9 mouse cellular contexts compared by ENCODE assay signal in genomic region chr6:147145277-147145676, GRCm38 (mm10). TPM values are rescaled to one million over a fixed set of nuclear protein-coding genes. Genes with fewer than 3 reads are reported as not detected.
DNase-seq lines count a peak whose midpoint lies in the region; ATAC-seq and TF ChIP-seq lines count a peak whose summit lies in the region.
"Had no signal": no experiment of that assay in that cellular context is flagged by ENCODE, and none has a peak within 500 bp of the region (broad histone marks: within the 10 kb centered on the region; RNA-seq: fewer than 3 reads in every experiment).

No protein-coding gene starts in this region.

- TF ChIP-seq CTCF in thymus, adult 2 months (IDR thresholded peaks at IDR 0.05; ENCODE audit: borderline replicate concordance, control insufficient read depth, extremely low read depth, insufficient read depth, low read length, poor library complexity) = 0 out of 2 replicates have a peak, but pooled peaks have one; percentile 15
- TF ChIP-seq CTCF in stomach, postnatal 0 days (IDR thresholded peaks at IDR 0.05; ENCODE audit: low read depth) = 0 out of 2 replicates have a peak, but pooled peaks have one; percentile 19

- TF ChIP-seq EP300 in stomach, postnatal 0 days (optimal IDR thresholded peaks at IDR 0.05) = no peak

- no peaks in the 10 kb centered on the region for H3K36me3 ChIP-seq in thymus, adult 2 months (ENCODE audit: control insufficient read depth, insufficient read depth, low read length)
- no peaks in the 10 kb centered on the region for H3K36me3 ChIP-seq in embryonic facial prominence, embryonic 12.5 days
- no peaks in the 10 kb centered on the region for H3K36me3 ChIP-seq in heart, embryonic 15.5 days
- no peaks in the 10 kb centered on the region for H3K36me3 ChIP-seq in stomach, postnatal 0 days (ENCODE audit: control insufficient read depth, insufficient read depth, low read length)

- H3K9ac ChIP-seq in embryonic facial prominence, embryonic 12.5 days = no peak overlapping the region
- no peak overlapping the region for H3K9ac ChIP-seq in heart, embryonic 15.5 days
- H3K9ac ChIP-seq in stomach, postnatal 0 days (ENCODE audit: low read length) = no peak overlapping the region

- H3K9me3 ChIP-seq in embryonic facial prominence, embryonic 12.5 days = no peaks in the 10 kb centered on the region
- H3K9me3 ChIP-seq in heart, embryonic 15.5 days (replicated peaks) = no peaks in the 10 kb centered on the region
- H3K9me3 ChIP-seq in stomach, postnatal 0 days (ENCODE audit: control insufficient read depth, low read length) = no peaks in the 10 kb centered on the region

- no peak for DNase-seq in thymus, adult 2 months
- DNase-seq in thymus, adult 18-20 months = no peak
- DNase-seq in layer of hippocampus, postnatal 14 days (ENCODE audit: low spot score in 2 of 2) = peak; percentile 50 to 78
- peak; percentile 73 to 90 for DNase-seq in lung, postnatal 4 days
- peak; percentile 43 for DNase-seq in stomach, postnatal 0 days (ENCODE audit: low spot score)

- peak; percentile 74; the same call in 1 of the 2 replicates for ATAC-seq in embryonic facial prominence, embryonic 12.5 days (ENCODE audit: insufficient number of reproducible peaks, insufficient read depth, low FRiP score, low TSS enrichment)
- peak; percentile 97 for ATAC-seq in heart, embryonic 15.5 days (replicated peaks; ENCODE audit: insufficient number of reproducible peaks, insufficient read depth, low FRiP score, low read depth)
- peak; percentile 68 for ATAC-seq in stomach, postnatal 0 days (ENCODE audit: low FRiP score, low TSS enrichment)
- ATAC-seq in erythroblast, adult 5-6 weeks (replicated peaks; ENCODE audit: low FRiP score, poor library complexity, severe bottlenecking) = no peak

- no peak overlapping the region for H3K27ac ChIP-seq in thymus, adult 2 months (ENCODE audit: control insufficient read depth, insufficient read depth, low read length)
- no peak overlapping the region for H3K27ac ChIP-seq in embryonic facial prominence, embryonic 12.5 days
- peak overlapping the region; percentile 63 for H3K27ac ChIP-seq in heart, embryonic 15.5 days
- no peak overlapping the region for H3K27ac ChIP-seq in stomach, postnatal 0 days (replicated peaks)

- no peaks in the 10 kb centered on the region for H3K4me1 ChIP-seq in thymus, adult 2 months (replicated peaks; ENCODE audit: control insufficient read depth, insufficient read depth, low read length)
- peaks cover 7% of the 10 kb centered on the region for H3K4me1 ChIP-seq in embryonic facial prominence, embryonic 12.5 days
- H3K4me1 ChIP-seq in heart, embryonic 15.5 days (replicated peaks) = peaks cover 19% of the 10 kb centered on the region
- no peaks in the 10 kb centered on the region for H3K4me1 ChIP-seq in stomach, postnatal 0 days (replicated peaks; ENCODE audit: control insufficient read depth, insufficient read depth)

- H3K4me2 ChIP-seq in embryonic facial prominence, embryonic 12.5 days (replicated peaks) = no peak overlapping the region
- peak overlapping the region; percentile 16; the same call in 1 of the 2 replicates for H3K4me2 ChIP-seq in heart, embryonic 15.5 days
- no peak overlapping the region for H3K4me2 ChIP-seq in stomach, postnatal 0 days (replicated peaks; ENCODE audit: low read depth)

- no peak for TF ChIP-seq POLR2A in thymus, adult 2 months (IDR thresholded peaks at IDR 0.05; ENCODE audit: control insufficient read depth, extremely low read depth, insufficient read depth, low read length, poor library complexity)

- WGBS in thymus, adult 2 months = 52% methylated on average over 2 of the region's 2 CpGs
- WGBS in embryonic facial prominence, embryonic 12.5 days = 19% methylated on average over 2 of the region's 2 CpGs
- 16% methylated on average over 2 of the region's 2 CpGs for whole genome bisulfite sequencing in heart, embryonic 15.5 days
- WGBS in stomach, postnatal 0 days = 28% methylated on average over 2 of the region's 2 CpGs

- H3K4me3 ChIP-seq in thymus, adult 2 months (ENCODE audit: control insufficient read depth, insufficient read depth, low read length) = no peak overlapping the region
- no peak overlapping the region for H3K4me3 ChIP-seq in embryonic facial prominence, embryonic 12.5 days
- H3K4me3 ChIP-seq in heart, embryonic 15.5 days = no peak overlapping the region
- no peak overlapping the region for H3K4me3 ChIP-seq in stomach, postnatal 0 days (ENCODE audit: low read depth, low read length)
- H3K4me3 ChIP-seq: megakaryocyte, embryonic 14.5 days had no signal

- H3K27me3 ChIP-seq in thymus, adult 2 months (ENCODE audit: control insufficient read depth, insufficient read depth, low read length) = no peaks in the 10 kb centered on the region
- H3K27me3 ChIP-seq in embryonic facial prominence, embryonic 12.5 days = no peaks in the 10 kb centered on the region
- no peaks in the 10 kb centered on the region for H3K27me3 ChIP-seq in heart, embryonic 15.5 days
- no peaks in the 10 kb centered on the region for H3K27me3 ChIP-seq in stomach, postnatal 0 days (ENCODE audit: control insufficient read depth, insufficient read depth, low read length)

RNA-seq across cellular contexts. Expression of gene Klhl42, which starts 54.1 kb away (rescaled TPM):
- 27.2 and 33.8 TPM in 2 replicates for polyA plus RNA-seq in thymus, adult 2 months (2012; rRNA removed)
- polyA plus RNA-seq in embryonic facial prominence, embryonic 12.5 days (2016; fragmentation: Nextera tagmentation; extraction: Ambion mirVana) = 11.1 and 11.5 TPM in 2 replicates
- polyA plus RNA-seq in heart, embryonic 15.5 days (2015; fragmentation: Nextera tagmentation; extraction: Ambion mirVana) = 3.5 and 5.5 TPM in 2 replicates
- 10 to 100 TPM; 21.9 to 23.8 TPM for total RNA-seq in layer of hippocampus, postnatal 14 days (2021)
- 4.0 and 4.5 TPM in 2 replicates for polyA plus RNA-seq in stomach, postnatal 0 days (2015; fragmentation: Nextera tagmentation; extraction: Ambion mirVana)
- 1.5 and 2.9 TPM in 2 replicates for total RNA-seq in erythroblast, adult 5-6 weeks (2015; ENCODE audit: low replicate concordance)
- total RNA-seq in erythroblast, adult 5-6 weeks (2017; ENCODE audit: low replicate concordance) = 0.98 and 1.2 TPM in 2 replicates

RNA-seq across cellular contexts. Expression of gene Mansc4, which starts 58.4 kb away (rescaled TPM):
- 2.8 and 2.9 TPM in 2 replicates for polyA plus RNA-seq in thymus, adult 2 months (2012; rRNA removed)
- polyA plus RNA-seq in embryonic facial prominence, embryonic 12.5 days (2016; fragmentation: Nextera tagmentation; extraction: Ambion mirVana) = 2.7 and 3.2 TPM in 2 replicates
- polyA plus RNA-seq in heart, embryonic 15.5 days (2015; fragmentation: Nextera tagmentation; extraction: Ambion mirVana) = 0.53 and 1.3 TPM in 2 replicates
- total RNA-seq in layer of hippocampus, postnatal 14 days (2021) = 1 to 10 TPM in 1 of 2 experiments, under 1 TPM in 1; 0.45 to 1.1 TPM
- 2.4 and 3.2 TPM in 2 replicates for polyA plus RNA-seq in stomach, postnatal 0 days (2015; fragmentation: Nextera tagmentation; extraction: Ambion mirVana)
- total RNA-seq in erythroblast, adult 5-6 weeks (2015; ENCODE audit: low replicate concordance) = not detected in 2 replicates
- total RNA-seq in erythroblast, adult 5-6 weeks (2017; ENCODE audit: low replicate concordance) = not detected in 2 replicates

Comparison
In these comparisons a context has a peak if more than half of its experiments do, and no peak if none do; other contexts are left out.
1. DNase-seq: peak in layer of hippocampus, postnatal 14 days (2 of 2), lung, postnatal 4 days (2 of 2) and stomach, postnatal 0 days (single experiment); none in thymus, adult 2 months (single experiment) and thymus, adult 18-20 months (0 of 2).